Comparison of ENCODE assay signal across 22 mouse cellular contexts in genomic region chr19:55714665-55715064, GRCm38 (mm10). TPM values are rescaled to one million over a fixed set of nuclear protein-coding genes. Genes with fewer than 3 reads are reported as not detected.
DNase-seq lines count a peak whose midpoint lies in the region; TF ChIP-seq lines count a peak whose summit lies in the region.
"Had no signal": no experiment of that assay in that cellular context is flagged by ENCODE, and none has a peak within 500 bp of the region (broad histone marks: within the 10 kb centered on the region; RNA-seq: fewer than 3 reads in every experiment).

No protein-coding gene starts in this region.

- peaks cover 96% of the 10 kb centered on the region for H3K4me1 ChIP-seq in E14TG2a.4 (replicated peaks; ENCODE audit: low read depth, low read length)
- no peaks in the 10 kb centered on the region for H3K4me1 ChIP-seq in heart, adult 2 months (ENCODE audit: control insufficient read depth, insufficient read depth, low read length)
- H3K4me1 ChIP-seq: embryonic facial prominence, embryonic 12.5 days; embryonic facial prominence, embryonic 15.5 days; forebrain, embryonic 15.5 days; heart, embryonic 13.5 days had no signal

- 57% methylated on average over 3 of the region's 3 CpGs for WGBS in heart, adult 2 months

- H3K36me3 ChIP-seq in E14TG2a.4 (ENCODE audit: insufficient read depth, low read length): no peaks in the 10 kb centered on the region
- no peaks in the 10 kb centered on the region for H3K36me3 ChIP-seq in heart, adult 2 months (ENCODE audit: control insufficient read depth, insufficient read depth, low read length)
- H3K36me3 ChIP-seq: embryonic facial prominence, embryonic 12.5 days; embryonic facial prominence, embryonic 15.5 days; forebrain, embryonic 15.5 days; heart, embryonic 10.5 days; heart, embryonic 13.5 days had no signal

- no peak for TF ChIP-seq CTCF in E14TG2a.4 (conservative IDR thresholded peaks at IDR 0.05; ENCODE audit: low read length)
- TF ChIP-seq CTCF in heart, adult 2 months (IDR thresholded peaks at IDR 0.05): no peak

- peak overlapping the region; percentile 63 for H3K4me3 ChIP-seq in E14TG2a.4 (replicated peaks; ENCODE audit: low read length)
- no peak overlapping the region for H3K4me3 ChIP-seq in heart, adult 2 months
- H3K4me3 ChIP-seq: embryonic facial prominence, embryonic 12.5 days; embryonic facial prominence, embryonic 15.5 days; forebrain, embryonic 15.5 days; heart, embryonic 10.5 days; heart, embryonic 13.5 days had no signal

- no peak for TF ChIP-seq POLR2A in heart, adult 2 months (IDR thresholded peaks at IDR 0.05; ENCODE audit: insufficient read depth, low read depth, low read length)

- H3K9me3 ChIP-seq in E14TG2a.4 (ENCODE audit: low read length): no peaks in the 10 kb centered on the region
- H3K9me3 ChIP-seq: embryonic facial prominence, embryonic 12.5 days; embryonic facial prominence, embryonic 15.5 days; forebrain, embryonic 15.5 days; heart, embryonic 10.5 days; heart, embryonic 13.5 days had no signal

- TF ChIP-seq EP300 in heart, adult 2 months (IDR thresholded peaks at IDR 0.05; ENCODE audit: insufficient read depth, low read depth, low read length): no peak

- intact Hi-C loops in left cerebral cortex, postnatal 10 days (cut with DNase I): no loop called here
- intact Hi-C loops in heart, adult 2 months (cut with DNase I): no loop called here

- no peaks in the 10 kb centered on the region for H3K27me3 ChIP-seq in E14TG2a.4 (ENCODE audit: insufficient read depth, low read length)
- no peaks in the 10 kb centered on the region for H3K27me3 ChIP-seq in heart, adult 2 months (ENCODE audit: control insufficient read depth, insufficient read depth, low read length)
- H3K27me3 ChIP-seq: embryonic facial prominence, embryonic 12.5 days; embryonic facial prominence, embryonic 15.5 days; forebrain, embryonic 15.5 days; heart, embryonic 13.5 days had no signal

- no peak overlapping the region for H3K27ac ChIP-seq in heart, adult 2 months
- H3K27ac ChIP-seq: embryonic facial prominence, embryonic 12.5 days; embryonic facial prominence, embryonic 15.5 days; forebrain, embryonic 15.5 days; heart, embryonic 10.5 days; heart, embryonic 13.5 days; hindbrain, embryonic 14.5 days; hindbrain, postnatal 0 days had no signal

- no peak overlapping the region for H3K9ac ChIP-seq in heart, adult 2 months (ENCODE audit: low read depth, low read length)
- H3K9ac ChIP-seq: embryonic facial prominence, embryonic 12.5 days; embryonic facial prominence, embryonic 15.5 days; forebrain, embryonic 15.5 days; heart, embryonic 13.5 days; hindbrain, embryonic 14.5 days had no signal

- peak; percentile 78 for DNase-seq in ES-CJ7 (ENCODE audit: low read depth, low spot score)
- peak; percentile 69 for DNase-seq in ZHBTc4 (ENCODE audit: low read depth, low spot score)
- peak; percentile 71 for DNase-seq in yolk sac, embryonic 10.5 days (ENCODE audit: low spot score)
- DNase-seq in kidney, adult 8-10 months: no peak
- DNase-seq in left cerebral cortex, postnatal 10 days (ENCODE audit: extremely low spot score in 1 of 2, low spot score in 2 of 2): no peak
- no peak for DNase-seq in heart, adult 2 months
- DNase-seq: adrenal gland, postnatal 14 days; cerebellum, adult 11 months; cerebellum, adult 2 months; cerebellum, adult 9-11 months; cerebellum, postnatal 25 days; gastrocnemius, postnatal 25 days; heart, postnatal 14 days; heart, postnatal 4 days had no signal

- H3K79me2 ChIP-seq in heart, adult 2 months (replicated peaks; ENCODE audit: control insufficient read depth, insufficient read depth, low read length): no peaks in the 10 kb centered on the region

RNA-seq across cellular contexts. Expression of gene Tcf7l2, which starts 27.0 kb away (rescaled TPM):
- total RNA-seq in left cerebral cortex, postnatal 10 days (2021): 10 to 100 TPM in 1 of 2 experiments, 1 to 10 TPM in 1; 8.2 to 11.4 TPM
- 10 to 100 TPM; 13.9 to 14.4 TPM for total RNA-seq in heart, adult 2 months (2021)
- 11.1 TPM in 2 replicates for polyA plus RNA-seq in heart, adult 2 months (2012; rRNA removed)

Comparison
In these comparisons a context has a peak if more than half of its experiments do, and no peak if none do; other contexts are left out.
1. DNase-seq: peak in ES-CJ7 (single experiment), ZHBTc4 (single experiment) and yolk sac, embryonic 10.5 days (single experiment); none in kidney, adult 8-10 months (0 of 2), left cerebral cortex, postnatal 10 days (0 of 2) and heart, adult 2 months (0 of 2).